Mouse (Mus musculus) midbrain, postnatal 0 days (tissue): ENCODE data around the gene Alg9. TPM values are rescaled to one million over a fixed set of nuclear protein-coding genes. Genes with fewer than 3 reads are reported as not detected.

Experiments used
- ATAC-seq: fragments of 200-750 bp; cut with Nextera tagmentation; 2 replicates; pipeline ENCODE4 v1.8.0; 2017; ENCODE audit warnings: moderate number of reproducible peaks, mild to moderate bottlenecking, moderate TSS enrichment, moderate library complexity; ENCODE audit not compliant: low FRiP score
- DNase-seq: peaks from one replicate; pipeline ENCODE4 v3.0.0-alpha.2; 2015; ENCODE audit warnings: low spot score
- H3K27ac ChIP-seq: fragments of 300-500 bp; sonication (generic); 2 replicates; pipeline ENCODE4 v1.5.1; 2014; ENCODE audit warnings: low read depth, mild to moderate bottlenecking, low read length, mixed read lengths
- H3K27me3 ChIP-seq: fragments of 300-500 bp; sonication (generic); 2 replicates; pipeline ENCODE4 v1.6.1; 2014; ENCODE audit warnings: low read length, control low read depth, mixed read lengths; ENCODE audit not compliant: insufficient read depth
- H3K36me3 ChIP-seq: fragments of 300-500 bp; sonication (generic); 2 replicates; pipeline ENCODE4 v1.6.1; 2014; ENCODE audit warnings: low read length, control low read depth, mixed read lengths; ENCODE audit not compliant: insufficient read depth
- H3K4me1 ChIP-seq: fragments of 300-500 bp; sonication (generic); 2 replicates; pipeline ENCODE4 v1.6.1; 2014; ENCODE audit warnings: mild to moderate bottlenecking, control low read depth, antibody characterized with exemption, low read length, mixed read lengths; ENCODE audit not compliant: insufficient read depth
- H3K4me2 ChIP-seq: fragments of 300-500 bp; sonication (generic); 2 replicates; pipeline ENCODE4 v1.6.1; 2014; ENCODE audit warnings: low read depth, mild to moderate bottlenecking, low read length, mixed read lengths; ENCODE audit not compliant: poor library complexity, severe bottlenecking
- H3K4me3 ChIP-seq: fragments of 300-500 bp; sonication (generic); 2 replicates; pipeline ENCODE4 v1.5.1; 2014; ENCODE audit warnings: low read depth, mild to moderate bottlenecking, low read length, moderate library complexity
- H3K9ac ChIP-seq: fragments of 300-500 bp; sonication (generic); replicated peaks from 2 replicates; pipeline ENCODE4 v1.6.1; 2014; ENCODE audit warnings: mild to moderate bottlenecking, low read length, moderate library complexity, mixed read lengths; ENCODE audit not compliant: poor library complexity, severe bottlenecking
- H3K9me3 ChIP-seq: fragments of 300-500 bp; sonication (generic); 2 replicates; pipeline ENCODE4 v1.6.1; 2016; ENCODE audit warnings: low read length, control low read depth
- CTCF ChIP-seq: IDR thresholded peaks from 2 replicates; pipeline ENCODE4 v1.5.1; 2016; ENCODE audit warnings: antibody characterized with exemption, mild to moderate bottlenecking
- WGBS: fragments of 180-500 bp; shearing (Covaris S2); extraction: QIAGEN DNeasy Blood & Tissue Kit; methylation state at CpG from one replicate; pipeline ENCODE4 v1.1.7; 2014; 5-methylcytosine and 5-hydroxymethylcytosine counted together
- polyA plus RNA-seq: library from polyadenylated mRNA; unstranded; fragments of >200 nt; fragmentation: Nextera tagmentation; extraction: Ambion mirVana; gene quantifications from 2 replicates; pipeline ENCODE4 v1.2.1, GENCODE M21; 2015
- total RNA-seq: library from RNA; depleted of rRNA; stranded (reverse); fragments of >200 nt; gene quantifications from 2 replicates; pipeline ENCODE4 v1.2.3, GENCODE M21; 2014

Gene Alg9
- total and polyA plus RNA-seq, 2 experiments from 2014 or later = 57.3 to 106 TPM

DNA sequence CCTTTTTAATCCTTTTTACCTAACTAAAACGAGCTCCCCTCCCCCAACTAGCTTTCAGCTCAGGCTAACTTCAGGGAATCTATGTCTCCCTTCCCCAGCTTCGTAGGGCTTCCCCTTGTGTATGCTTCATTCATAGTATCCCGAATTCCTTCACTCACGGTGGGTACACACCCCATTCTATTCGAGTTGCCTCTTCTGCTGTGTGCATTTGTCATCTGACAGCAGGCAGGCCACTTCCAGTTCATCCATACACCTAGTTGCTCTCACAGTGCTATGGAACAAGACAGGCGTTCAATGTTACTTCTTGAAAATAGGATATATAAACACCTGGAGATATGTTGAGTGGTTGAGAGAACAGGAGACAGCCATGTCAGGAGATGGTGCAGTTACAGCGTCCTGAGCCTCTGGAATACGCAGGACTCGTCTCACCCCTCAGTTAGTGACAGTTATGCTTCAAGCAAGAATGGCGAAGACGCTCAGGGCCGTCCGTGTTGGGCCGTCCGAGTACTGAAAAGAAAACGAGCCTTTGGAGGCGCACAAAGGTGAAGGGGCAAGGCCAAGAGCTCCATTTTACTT lies 7.2 kb upstream of the Alg9 start:
- no peak for TF ChIP-seq CTCF
- peak overlapping the region; percentile 81 for H3K27ac ChIP-seq
- WGBS = 5% methylated on average over 17 of the region's 17 CpGs
- no peaks in the 10 kb centered on the region for H3K9me3 ChIP-seq
- no peaks in the 10 kb centered on the region for H3K4me1 ChIP-seq
- peak overlapping the region; percentile 55 for H3K4me3 ChIP-seq
- DNase-seq (no peak), ATAC-seq (peak; percentile 61)
- no peaks in the 10 kb centered on the region; the same call in 1 of the 2 replicates for H3K36me3 ChIP-seq
- H3K27me3 ChIP-seq = no peaks in the 10 kb centered on the region
- peak overlapping the region; percentile 83 for H3K4me2 ChIP-seq
- peak overlapping the region; percentile 60 for H3K9ac ChIP-seq

DNA sequence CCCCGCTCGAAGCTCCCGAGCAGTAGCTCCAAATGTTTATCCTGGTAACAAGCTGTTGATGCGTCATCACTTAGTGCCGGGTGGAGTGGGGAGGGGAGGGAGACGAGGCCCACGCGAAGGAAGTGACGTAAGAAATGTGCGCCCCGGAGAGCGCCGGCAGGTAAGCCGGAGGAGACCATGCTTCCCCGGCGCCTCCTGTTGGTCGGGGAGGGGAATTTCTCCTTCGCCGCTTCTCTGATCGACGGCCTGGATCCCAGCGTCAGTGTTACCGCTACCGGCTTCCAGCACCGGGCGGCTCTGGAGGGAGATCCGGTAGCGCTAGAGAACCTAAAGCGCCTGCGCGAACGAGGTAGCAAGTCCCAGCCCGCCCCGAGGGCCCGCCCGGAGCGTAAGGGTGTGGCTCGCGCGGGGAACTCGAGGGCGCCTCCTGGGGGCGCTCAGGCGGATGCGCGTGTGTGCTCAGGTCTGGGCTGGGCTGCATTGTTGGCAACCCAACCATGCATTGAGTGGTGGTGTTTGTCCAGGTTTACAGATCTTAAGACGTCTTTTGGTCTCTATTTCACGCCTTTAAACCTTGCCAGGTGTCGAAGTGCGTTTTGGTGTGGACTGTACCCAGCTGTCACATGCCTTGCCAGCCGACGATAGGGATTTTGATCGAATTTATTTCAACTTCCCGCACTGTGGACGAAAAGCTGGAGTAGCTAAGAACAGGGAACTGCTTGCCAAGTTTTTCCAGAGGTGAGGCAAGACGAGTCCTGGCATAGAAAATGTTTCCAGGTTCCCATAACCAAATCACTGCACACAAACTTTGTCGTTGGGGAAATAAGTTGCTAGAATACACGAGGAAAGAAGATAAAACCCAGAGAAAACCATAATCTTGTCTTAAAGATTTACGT lies 6.5 kb upstream of the Alg9 start, which contains the start of gene Fdxacb1:
Gene Fdxacb1 (plus strand): TSS at position 130 of the 896 bp plus-strand sequence.
- DNase-seq (peak; percentile 98), ATAC-seq (peak; percentile 94)
- Histone ChIP-seq H3K9me3 (no peaks in the 10 kb centered on the region), H3K4me1 (no peaks in the 10 kb centered on the region), H3K9ac (peak within 1 kb of the TSS; percentile 60), H3K27me3 (no peaks in the 10 kb centered on the region), H3K27ac (peak within 1 kb of the TSS; percentile 81), H3K36me3 (no peaks in the 10 kb centered on the region; the same call in 1 of the 2 replicates), H3K4me3 (peak within 1 kb of the TSS; percentile 55), H3K4me2 (peak within 1 kb of the TSS; percentile 83)
- 4% methylated on average over 58 of the region's 59 CpGs for WGBS
- peak; percentile 78 for TF ChIP-seq CTCF

DNA sequence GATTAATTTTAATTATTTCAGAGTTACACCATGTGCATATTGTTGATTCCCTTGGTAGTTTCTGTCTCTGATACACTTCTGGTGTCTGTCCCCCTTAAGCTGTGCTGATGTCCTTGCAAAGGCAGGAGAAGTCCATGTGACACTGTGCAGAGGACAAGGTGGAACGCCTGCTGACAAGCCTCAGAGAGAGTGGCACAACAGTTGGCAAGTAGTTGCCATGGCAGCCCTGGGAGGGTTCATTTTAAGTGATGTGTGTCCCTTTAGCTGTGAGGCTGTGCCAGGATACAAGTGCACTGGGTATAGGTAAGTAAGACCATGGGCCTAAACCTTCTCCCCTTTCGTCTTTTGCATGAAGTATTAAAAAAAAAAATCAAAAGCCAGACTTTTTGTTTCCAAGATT lies 4.8 kb upstream of the Alg9 start:
- Histone ChIP-seq H3K27ac (no peak overlapping the region), H3K4me3 (no peak overlapping the region), H3K9me3 (no peaks in the 10 kb centered on the region), H3K4me2 (no peak overlapping the region), H3K36me3 (no peaks in the 10 kb centered on the region; the same call in 1 of the 2 replicates), H3K27me3 (no peaks in the 10 kb centered on the region), H3K9ac (no peak overlapping the region), H3K4me1 (peaks cover 2% of the 10 kb centered on the region; the same call in 1 of the 2 replicates)
- TF ChIP-seq CTCF = no peak
- ATAC-seq (no peak), DNase-seq (no peak)
- WGBS = 79% methylated on average over 2 of the region's 2 CpGs

DNA sequence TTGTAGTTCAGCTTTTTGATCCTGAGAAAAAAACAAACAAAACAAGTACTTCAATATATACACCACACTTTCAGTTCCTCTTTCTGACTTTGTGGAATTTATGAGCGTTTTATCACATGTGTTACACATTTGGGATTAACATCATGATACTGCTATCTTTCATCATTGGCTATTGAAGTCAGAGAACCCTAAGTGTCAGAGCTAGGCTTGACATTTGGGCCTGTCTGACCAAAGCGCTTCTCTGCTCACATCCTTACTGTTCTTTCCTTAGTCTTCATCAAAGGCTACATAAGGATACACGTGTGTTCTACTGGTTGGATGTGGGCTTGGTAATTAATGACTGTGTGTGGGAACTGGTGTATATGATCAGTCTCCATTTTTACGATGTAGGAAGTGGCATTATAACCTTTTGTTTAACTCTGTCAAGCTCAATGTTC lies 775 bp upstream of the Alg9 start:
- no peak for TF ChIP-seq CTCF
- H3K4me3 ChIP-seq = no peak overlapping the region
- H3K27me3 ChIP-seq = no peaks in the 10 kb centered on the region
- peaks cover 7% of the 10 kb centered on the region; the same call in 1 of the 2 replicates for H3K4me1 ChIP-seq
- H3K9ac ChIP-seq = no peak overlapping the region
- no peaks in the 10 kb centered on the region for H3K9me3 ChIP-seq
- ATAC-seq (no peak), DNase-seq (no peak)
- peak overlapping the region; percentile 93; the same call in 1 of the 2 replicates for H3K27ac ChIP-seq
- peaks cover 3% of the 10 kb centered on the region for H3K36me3 ChIP-seq
- H3K4me2 ChIP-seq = peak overlapping the region; percentile 66
- 79% methylated on average over 4 of the region's 4 CpGs for WGBS

DNA sequence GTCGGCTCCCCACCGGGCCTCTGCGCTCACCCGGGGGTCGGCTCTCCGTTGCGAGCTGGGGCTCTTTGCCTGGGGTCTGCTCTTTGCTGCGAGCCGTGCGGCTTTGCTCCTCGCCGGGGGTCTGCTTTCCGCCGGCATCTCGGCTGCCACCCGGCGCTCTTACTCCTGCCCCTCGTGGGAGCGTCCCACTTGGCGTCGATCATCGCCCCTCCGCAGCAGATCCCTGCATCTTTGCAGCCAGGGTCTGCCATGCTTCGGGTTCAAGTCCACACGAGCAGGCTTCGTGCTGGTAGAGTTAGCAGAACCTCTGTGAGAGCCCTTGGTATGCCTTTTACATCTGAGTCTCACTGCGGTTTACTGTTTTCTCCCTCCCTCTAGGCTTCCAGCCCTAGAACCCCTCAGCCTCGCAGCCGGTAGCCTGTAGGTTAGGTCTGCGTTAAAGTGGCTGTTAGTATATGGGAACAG lies 875 bp downstream of the Alg9 start:
- H3K9ac ChIP-seq = peak overlapping the region; percentile 97
- WGBS = under 1% methylated on average over 24 of the region's 30 CpGs
- peak overlapping the region; percentile 89 for H3K4me3 ChIP-seq
- H3K27ac ChIP-seq = peak overlapping the region; percentile 93
- no peak for TF ChIP-seq CTCF
- H3K4me1 ChIP-seq = peaks cover 7% of the 10 kb centered on the region; the same call in 1 of the 2 replicates
- peak overlapping the region; percentile 66 for H3K4me2 ChIP-seq
- DNase-seq (no peak), ATAC-seq (peak; percentile 67; the same call in 1 of the 2 replicates)
- no peaks in the 10 kb centered on the region for H3K27me3 ChIP-seq
- H3K36me3 ChIP-seq = peaks cover 14% of the 10 kb centered on the region
- no peaks in the 10 kb centered on the region for H3K9me3 ChIP-seq
